15 mouse cellular contexts compared by ENCODE assay signal in genomic region chr10:102527901-102528300, GRCm38 (mm10). TPM values are rescaled to one million over a fixed set of nuclear protein-coding genes. Genes with fewer than 3 reads are reported as not detected.
"Had no signal": no experiment of that assay in that cellular context is flagged by ENCODE, and none has a peak within 500 bp of the region (broad histone marks: within the 10 kb centered on the region; RNA-seq: fewer than 3 reads in every experiment).

No protein-coding gene starts in this region.

- H3K27ac ChIP-seq: hindbrain, embryonic 13.5 days; hindbrain, postnatal 0 days; layer of hippocampus, adult 2 months; limb, embryonic 12.5 days; liver, embryonic 13.5 days; neural tube, embryonic 15.5 days had no signal

- H3K4me3 ChIP-seq: hindbrain, embryonic 13.5 days; layer of hippocampus, adult 2 months; limb, embryonic 12.5 days; liver, embryonic 13.5 days; myocyte; neural tube, embryonic 15.5 days had no signal

- H3K9me3 ChIP-seq: hindbrain, embryonic 13.5 days; limb, embryonic 12.5 days; liver, embryonic 13.5 days; neural tube, embryonic 15.5 days had no signal

- ATAC-seq: hindbrain, postnatal 0 days; liver, postnatal 0 days had no signal

- H3K4me2 ChIP-seq: hindbrain, embryonic 13.5 days; limb, embryonic 12.5 days; liver, embryonic 13.5 days; neural tube, embryonic 15.5 days had no signal

- H3K27me3 ChIP-seq: hindbrain, embryonic 13.5 days; limb, embryonic 12.5 days; liver, embryonic 13.5 days; neural tube, embryonic 15.5 days had no signal

- H3K4me1 ChIP-seq: hindbrain, embryonic 13.5 days; limb, embryonic 12.5 days; liver, embryonic 13.5 days; neural tube, embryonic 15.5 days had no signal

- DNase-seq: kidney, adult 9 months; kidney, postnatal 4 days; liver; liver, embryonic 13.5 days; liver, postnatal 0 days; midbrain, embryonic 14.5 days; right cerebral cortex, adult 18-20 months; right cerebral cortex, postnatal 25 days; thymus, postnatal 4 days had no signal

- H3K36me3 ChIP-seq: hindbrain, embryonic 13.5 days; limb, embryonic 12.5 days; liver, embryonic 13.5 days; neural tube, embryonic 15.5 days had no signal

- H3K9ac ChIP-seq: hindbrain, embryonic 13.5 days; limb, embryonic 12.5 days; liver, embryonic 13.5 days; liver, postnatal 0 days; neural tube, embryonic 15.5 days had no signal

RNA-seq across cellular contexts. Expression of gene Rassf9, which starts 15.9 kb away (rescaled TPM):
- polyA plus RNA-seq: myocyte had no signal

RNA-seq across cellular contexts. Expression of gene Nts, which starts 37.6 kb away (rescaled TPM):
- polyA plus RNA-seq: liver, embryonic 13.5 days; myocyte had no signal
